Mouse (Mus musculus): ENCODE results near the gene Tacr2.

GRCm38 (mm10) chr10:62208241-62208896 lies 43.9 kb upstream of the Tacr2 start:
- TF ChIP-seq POLR2A (IDR thresholded peaks at IDR 0.05; ENCODE audit: borderline replicate concordance, extremely low read depth, low read depth, low read length) (no peak), CTCF (IDR thresholded peaks at IDR 0.05; ENCODE audit: insufficient read depth, low read length) (no peak)

Data from lung, adult 2 months (tissue).